Mouse (Mus musculus): ENCODE data around the gene Cir1. TPM values are rescaled to one million over a fixed set of nuclear protein-coding genes. Genes with fewer than 3 reads are reported as not detected.

The Cir1 gene
- polyA plus RNA-seq, 1 experiment from 2014 or later: 19.6 TPM

GRCm38 (mm10) chr2:73277709-73278075 is 34.8 kb downstream of the Cir1 start:
- no peaks in the 10 kb centered on the region for H3K9me3 ChIP-seq (ENCODE audit: control insufficient read depth, low read length)
- H3K27ac ChIP-seq (replicated peaks): no peak overlapping the region
- peak; percentile 32 for DNase-seq (ENCODE audit: low spot score)
- H3K9ac ChIP-seq (ENCODE audit: low read length): no peak overlapping the region
- 0 out of 2 replicates have a peak overlapping the region, but pooled peaks have one; percentile 13 for H3K4me3 ChIP-seq (ENCODE audit: low read depth, low read length)
- TF ChIP-seq CTCF (IDR thresholded peaks at IDR 0.05; ENCODE audit: low read depth): no peak
- no peak for TF ChIP-seq EP300 (optimal IDR thresholded peaks at IDR 0.05)
- H3K4me2 ChIP-seq (replicated peaks; ENCODE audit: low read depth): no peak overlapping the region
- no peak for ATAC-seq (ENCODE audit: low FRiP score, low TSS enrichment)
- H3K27me3 ChIP-seq (ENCODE audit: control insufficient read depth, insufficient read depth, low read length): peaks cover 21% of the 10 kb centered on the region; the same call in 1 of the 2 replicates
- 17% methylated on average over 18 of the region's 18 CpGs for WGBS
- no peaks in the 10 kb centered on the region for H3K36me3 ChIP-seq (ENCODE audit: control insufficient read depth, insufficient read depth, low read length)
- H3K4me1 ChIP-seq (replicated peaks; ENCODE audit: control insufficient read depth, insufficient read depth): 0 out of 2 replicates have a peak, but pooled peaks cover 4% of the 10 kb centered on the region

- Histone ChIP-seq H3K9me3 (ENCODE audit: control insufficient read depth, low read length) (no peaks in the 10 kb centered on the region), H3K9ac (ENCODE audit: low read length) (no peak overlapping the region), H3K27me3 (ENCODE audit: control insufficient read depth, insufficient read depth, low read length) (peaks cover 21% of the 10 kb centered on the region; the same call in 1 of the 2 replicates), H3K4me1 (replicated peaks; ENCODE audit: control insufficient read depth, insufficient read depth) (0 out of 2 replicates have a peak, but pooled peaks cover 4% of the 10 kb centered on the region), H3K4me2 (replicated peaks; ENCODE audit: low read depth) (no peak overlapping the region), H3K27ac (replicated peaks) (no peak overlapping the region), H3K4me3 (ENCODE audit: low read depth, low read length) (0 out of 2 replicates have a peak overlapping the region, but pooled peaks have one; percentile 13), H3K36me3 (ENCODE audit: control insufficient read depth, insufficient read depth, low read length) (no peaks in the 10 kb centered on the region)
- ATAC-seq (ENCODE audit: low FRiP score, low TSS enrichment) (no peak), DNase-seq (ENCODE audit: low spot score) (no peak)
- 6% methylated on average over 38 of the region's 38 CpGs for WGBS
- TF ChIP-seq EP300 (optimal IDR thresholded peaks at IDR 0.05): no peak
- TF ChIP-seq CTCF (IDR thresholded peaks at IDR 0.05; ENCODE audit: low read depth): no peak
Measured at GRCm38 (mm10) chr2:73277021-73277708, 35.3 kb downstream of the Cir1 start.

GRCm38 (mm10) chr2:73276141-73276571 is 36.3 kb downstream of the Cir1 start:
- no peak for DNase-seq (ENCODE audit: low spot score)
- WGBS: 5% methylated on average over 6 of the region's 6 CpGs
- Histone ChIP-seq H3K9me3 (ENCODE audit: control insufficient read depth, low read length) (no peaks in the 10 kb centered on the region), H3K4me2 (replicated peaks; ENCODE audit: low read depth) (no peak overlapping the region), H3K4me3 (ENCODE audit: low read depth, low read length) (no peak overlapping the region), H3K27me3 (ENCODE audit: control insufficient read depth, insufficient read depth, low read length) (peaks cover 23% of the 10 kb centered on the region), H3K36me3 (ENCODE audit: control insufficient read depth, insufficient read depth, low read length) (no peaks in the 10 kb centered on the region), H3K27ac (replicated peaks) (no peak overlapping the region), H3K9ac (ENCODE audit: low read length) (no peak overlapping the region), H3K4me1 (replicated peaks; ENCODE audit: control insufficient read depth, insufficient read depth) (0 out of 2 replicates have a peak, but pooled peaks cover 4% of the 10 kb centered on the region)
- no peak for TF ChIP-seq CTCF (IDR thresholded peaks at IDR 0.05; ENCODE audit: low read depth)
- TF ChIP-seq EP300 (optimal IDR thresholded peaks at IDR 0.05): no peak
- ATAC-seq (ENCODE audit: low FRiP score, low TSS enrichment): no peak

DNA sequence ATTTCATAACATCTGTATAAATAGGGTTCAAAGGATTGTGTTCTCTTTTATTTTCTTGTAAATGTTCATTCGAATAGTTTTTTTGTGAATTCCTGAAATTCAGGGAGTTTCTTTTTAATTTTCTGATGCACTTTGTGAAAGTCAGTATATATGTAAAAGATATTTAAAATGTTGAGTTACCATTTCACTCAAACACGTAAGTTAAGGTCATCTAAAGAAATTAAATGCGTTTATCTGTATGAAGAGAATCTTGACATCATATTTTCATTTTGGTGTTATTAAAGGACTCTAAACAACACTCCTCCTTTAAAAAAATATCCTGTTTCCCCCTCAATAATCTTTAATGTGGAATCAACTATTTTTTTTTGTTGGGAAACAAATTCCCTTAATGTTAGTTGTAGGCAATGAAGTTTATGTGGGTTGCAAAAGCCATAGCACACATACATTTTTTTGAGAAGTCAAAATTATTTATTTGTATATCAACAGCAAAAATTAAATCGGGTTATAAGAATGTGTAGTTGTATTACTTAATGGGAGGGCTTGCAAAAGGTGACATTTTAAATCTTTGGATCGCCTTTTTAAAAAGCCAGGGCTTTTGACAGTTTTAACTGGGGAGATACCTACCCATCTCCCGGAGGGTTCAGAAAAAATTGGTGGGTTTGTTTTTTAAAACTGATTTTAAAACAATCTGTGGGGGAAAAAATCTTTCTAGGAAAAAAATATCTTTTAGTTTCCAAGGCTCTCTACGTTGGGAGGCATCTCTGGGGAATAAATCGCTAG is 37.0 kb downstream of the Cir1 start:
- WGBS: 13% methylated on average over 8 of the region's 8 CpGs
- DNase-seq (ENCODE audit: low spot score): no peak
- H3K27me3 ChIP-seq (ENCODE audit: control insufficient read depth, insufficient read depth, low read length): peaks cover 23% of the 10 kb centered on the region

DNA sequence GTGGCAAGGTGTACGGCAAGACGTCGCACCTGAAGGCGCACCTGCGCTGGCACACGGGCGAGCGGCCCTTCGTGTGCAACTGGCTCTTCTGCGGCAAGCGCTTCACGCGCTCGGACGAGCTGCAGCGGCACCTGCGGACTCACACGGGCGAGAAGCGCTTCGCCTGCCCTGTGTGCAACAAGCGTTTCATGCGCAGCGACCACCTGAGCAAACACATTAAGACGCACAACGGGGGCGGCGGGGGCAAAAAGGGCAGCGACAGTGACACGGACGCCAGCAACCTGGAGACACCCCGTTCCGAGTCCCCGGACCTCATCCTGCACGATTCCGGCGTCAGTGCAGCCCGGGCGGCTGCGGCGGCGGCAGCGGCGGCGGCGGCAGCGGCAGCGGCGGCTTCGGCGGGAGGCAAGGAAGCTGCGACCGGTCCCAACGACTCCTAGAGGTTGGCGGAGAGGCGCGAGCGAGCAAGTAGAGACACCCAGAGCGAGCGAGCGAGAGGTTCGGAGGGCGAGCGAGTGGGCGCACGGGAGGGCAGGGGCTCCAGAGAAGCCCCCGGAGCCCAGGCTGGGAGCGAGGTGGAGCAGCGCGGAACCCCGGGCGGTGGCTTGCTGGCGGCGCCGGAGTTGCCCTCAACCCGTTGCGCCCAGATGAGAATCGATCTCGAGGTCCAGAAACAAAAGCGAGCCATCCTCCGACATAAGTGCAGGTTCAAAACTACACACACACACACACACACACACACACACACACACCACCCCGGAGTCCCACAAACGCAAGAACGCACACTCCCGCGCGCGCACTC is 38.2 kb downstream of the Cir1 start:
- Histone ChIP-seq H3K9me3 (ENCODE audit: control insufficient read depth, low read length) (no peaks in the 10 kb centered on the region), H3K36me3 (ENCODE audit: control insufficient read depth, insufficient read depth, low read length) (no peaks in the 10 kb centered on the region), H3K4me3 (ENCODE audit: low read depth, low read length) (peak overlapping the region; percentile 34), H3K4me2 (replicated peaks; ENCODE audit: low read depth) (peak overlapping the region; percentile 51), H3K27me3 (ENCODE audit: control insufficient read depth, insufficient read depth, low read length) (peaks cover 19% of the 10 kb centered on the region), H3K4me1 (replicated peaks; ENCODE audit: control insufficient read depth, insufficient read depth) (0 out of 2 replicates have a peak, but pooled peaks cover 4% of the 10 kb centered on the region), H3K9ac (ENCODE audit: low read length) (no peak overlapping the region), H3K27ac (replicated peaks) (no peak overlapping the region)
- TF ChIP-seq CTCF (IDR thresholded peaks at IDR 0.05; ENCODE audit: low read depth) (no peak), EP300 (optimal IDR thresholded peaks at IDR 0.05) (no peak)
- ATAC-seq (ENCODE audit: low FRiP score, low TSS enrichment): no peak; the same call in 1 of the 2 replicates
- DNase-seq (ENCODE audit: low spot score): peak; percentile 64
- WGBS: 1% methylated on average over 88 of the region's 88 CpGs

More for the DNA sequence above, 37.0 kb downstream of the Cir1 start:
- no peak overlapping the region for H3K9ac ChIP-seq (ENCODE audit: low read length)
- no peak overlapping the region for H3K4me2 ChIP-seq (replicated peaks; ENCODE audit: low read depth)
- H3K27ac ChIP-seq (replicated peaks): no peak overlapping the region
- no peak for TF ChIP-seq CTCF (IDR thresholded peaks at IDR 0.05; ENCODE audit: low read depth)
- no peak for TF ChIP-seq EP300 (optimal IDR thresholded peaks at IDR 0.05)
- no peaks in the 10 kb centered on the region for H3K9me3 ChIP-seq (ENCODE audit: control insufficient read depth, low read length)
- no peak for ATAC-seq (ENCODE audit: low FRiP score, low TSS enrichment)
- no peak overlapping the region for H3K4me3 ChIP-seq (ENCODE audit: low read depth, low read length)
- no peaks in the 10 kb centered on the region for H3K36me3 ChIP-seq (ENCODE audit: control insufficient read depth, insufficient read depth, low read length)
- 0 out of 2 replicates have a peak, but pooled peaks cover 4% of the 10 kb centered on the region for H3K4me1 ChIP-seq (replicated peaks; ENCODE audit: control insufficient read depth, insufficient read depth)
